8 mouse cellular contexts compared by ENCODE assay signal in the genomic region with DNA sequence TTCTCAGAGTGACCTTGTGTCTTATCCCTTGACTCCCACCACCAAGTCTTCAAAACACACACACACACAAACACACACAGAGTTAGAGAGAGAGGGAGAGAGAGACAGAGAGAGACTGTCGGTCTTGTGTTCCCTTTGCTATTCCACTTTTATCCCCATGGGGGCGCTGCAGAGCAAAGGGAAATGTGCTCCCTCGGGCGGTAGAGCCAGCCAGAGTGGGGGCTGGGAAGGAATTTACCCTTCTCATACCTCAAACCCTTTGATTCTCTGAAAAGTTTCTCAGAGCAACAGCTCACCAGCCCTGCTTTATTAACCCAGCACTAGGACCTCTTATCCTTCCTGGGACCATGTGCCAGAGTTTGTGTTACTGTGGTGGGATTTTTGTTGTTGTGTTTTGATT. TPM values are rescaled to one million over a fixed set of nuclear protein-coding genes. Genes with fewer than 3 reads are reported as not detected.
DNase-seq lines count a peak whose midpoint lies in the region; ATAC-seq and TF ChIP-seq lines count a peak whose summit lies in the region.

No protein-coding gene starts in this region.

- no peak overlapping the region for H3K27ac ChIP-seq in intestine, embryonic 14.5 days (ENCODE audit: low read depth)
- no peak overlapping the region for H3K27ac ChIP-seq in intestine, embryonic 16.5 days (ENCODE audit: low read length)
- no peak overlapping the region for H3K27ac ChIP-seq in forebrain, postnatal 0 days (ENCODE audit: low read depth, low read length)
- H3K27ac ChIP-seq in hindbrain, postnatal 0 days: no peak overlapping the region
- no peak overlapping the region for H3K27ac ChIP-seq in limb, embryonic 10.5 days
- H3K27ac ChIP-seq in neural tube, embryonic 11.5 days (ENCODE audit: low read depth, low read length): no peak overlapping the region
- no peak overlapping the region for H3K27ac ChIP-seq in testis, adult 2 months (ENCODE audit: control insufficient read depth, insufficient read depth, low read depth, low read length)

- no peak overlapping the region for H3K9ac ChIP-seq in intestine, embryonic 14.5 days (ENCODE audit: low read length)
- H3K9ac ChIP-seq in intestine, embryonic 16.5 days (ENCODE audit: low read depth, low read length): no peak overlapping the region
- H3K9ac ChIP-seq in forebrain, postnatal 0 days: no peak overlapping the region
- no peak overlapping the region for H3K9ac ChIP-seq in hindbrain, postnatal 0 days (replicated peaks; ENCODE audit: low read length)
- H3K9ac ChIP-seq in neural tube, embryonic 11.5 days (ENCODE audit: low read length): no peak overlapping the region

- no peak for TF ChIP-seq POLR2A in testis, adult 2 months (IDR thresholded peaks at IDR 0.05; ENCODE audit: control insufficient read depth, low read depth, low read length)

- 2% methylated on average over 4 of the region's 4 CpGs for WGBS in intestine, embryonic 14.5 days
- WGBS in intestine, embryonic 16.5 days: 5% methylated on average over 4 of the region's 4 CpGs
- WGBS in forebrain, postnatal 0 days: 5% methylated on average over 4 of the region's 4 CpGs
- WGBS in hindbrain, postnatal 0 days: 6% methylated on average over 4 of the region's 4 CpGs
- 0% methylated on average over 4 of the region's 4 CpGs for WGBS in limb, embryonic 10.5 days
- 3% methylated on average over 4 of the region's 4 CpGs for WGBS in neural tube, embryonic 11.5 days

- no peaks in the 10 kb centered on the region for H3K9me3 ChIP-seq in intestine, embryonic 14.5 days (ENCODE audit: control insufficient read depth, low read length)
- no peaks in the 10 kb centered on the region for H3K9me3 ChIP-seq in intestine, embryonic 16.5 days (ENCODE audit: control insufficient read depth, low read length)
- H3K9me3 ChIP-seq in forebrain, postnatal 0 days (ENCODE audit: low read length): no peaks in the 10 kb centered on the region
- H3K9me3 ChIP-seq in hindbrain, postnatal 0 days (ENCODE audit: low read length): no peaks in the 10 kb centered on the region
- no peaks in the 10 kb centered on the region for H3K9me3 ChIP-seq in limb, embryonic 10.5 days (replicated peaks)
- no peaks in the 10 kb centered on the region for H3K9me3 ChIP-seq in neural tube, embryonic 11.5 days (ENCODE audit: control insufficient read depth, low read length)

- H3K36me3 ChIP-seq in intestine, embryonic 14.5 days (ENCODE audit: control insufficient read depth, insufficient read depth, low read length): no peaks in the 10 kb centered on the region
- H3K36me3 ChIP-seq in intestine, embryonic 16.5 days (ENCODE audit: control insufficient read depth, insufficient read depth, low read length): no peaks in the 10 kb centered on the region
- H3K36me3 ChIP-seq in forebrain, postnatal 0 days (ENCODE audit: insufficient read depth): no peaks in the 10 kb centered on the region
- no peaks in the 10 kb centered on the region for H3K36me3 ChIP-seq in hindbrain, postnatal 0 days (ENCODE audit: insufficient read depth, low read length)
- no peaks in the 10 kb centered on the region for H3K36me3 ChIP-seq in limb, embryonic 10.5 days
- no peaks in the 10 kb centered on the region for H3K36me3 ChIP-seq in neural tube, embryonic 11.5 days (ENCODE audit: control insufficient read depth, insufficient read depth, low read length)
- no peaks in the 10 kb centered on the region for H3K36me3 ChIP-seq in testis, adult 2 months (ENCODE audit: control insufficient read depth, insufficient read depth, low read length)

- DNase-seq in intestine, embryonic 14.5 days (ENCODE audit: low spot score): peak; percentile 93
- peak; percentile 57 for DNase-seq in c-Kit-positive CD71-positive TER-119-positive erythroid progenitor cells, embryonic 14.5 days (ENCODE audit: low spot score)
- peak; percentile 91 for DNase-seq in forebrain, postnatal 0 days
- DNase-seq in hindbrain, postnatal 0 days (ENCODE audit: low spot score): peak; percentile 91
- DNase-seq in limb, embryonic 10.5 days (ENCODE audit: low spot score): peak; percentile 91
- DNase-seq in neural tube, embryonic 11.5 days (ENCODE audit: low spot score): peak; percentile 77

- ATAC-seq in intestine, embryonic 14.5 days (replicated peaks; ENCODE audit: low FRiP score, low TSS enrichment, low read depth): no peak
- no peak for ATAC-seq in intestine, embryonic 16.5 days
- ATAC-seq in forebrain, postnatal 0 days: no peak
- no peak for ATAC-seq in hindbrain, postnatal 0 days
- no peak for ATAC-seq in neural tube, embryonic 11.5 days (ENCODE audit: insufficient read depth, low FRiP score, low TSS enrichment)

- H3K27me3 ChIP-seq in intestine, embryonic 14.5 days (replicated peaks; ENCODE audit: control insufficient read depth, insufficient read depth, low read length): no peaks in the 10 kb centered on the region
- no peaks in the 10 kb centered on the region for H3K27me3 ChIP-seq in intestine, embryonic 16.5 days (replicated peaks; ENCODE audit: control insufficient read depth, insufficient read depth, low read length)
- H3K27me3 ChIP-seq in forebrain, postnatal 0 days (ENCODE audit: insufficient read depth, low read length): no peaks in the 10 kb centered on the region
- no peaks in the 10 kb centered on the region for H3K27me3 ChIP-seq in hindbrain, postnatal 0 days (ENCODE audit: insufficient read depth, low read length)
- peaks cover 19% of the 10 kb centered on the region for H3K27me3 ChIP-seq in limb, embryonic 10.5 days (ENCODE audit: low read depth, poor library complexity, severe bottlenecking)
- peaks cover 8% of the 10 kb centered on the region for H3K27me3 ChIP-seq in neural tube, embryonic 11.5 days (ENCODE audit: control insufficient read depth, insufficient read depth, low read length)
- H3K27me3 ChIP-seq in testis, adult 2 months (ENCODE audit: control insufficient read depth, insufficient read depth, low read length): peaks cover 8% of the 10 kb centered on the region

- H3K4me1 ChIP-seq in intestine, embryonic 14.5 days (replicated peaks; ENCODE audit: control insufficient read depth, insufficient read depth, low read length): peaks cover 28% of the 10 kb centered on the region
- peaks cover 19% of the 10 kb centered on the region for H3K4me1 ChIP-seq in intestine, embryonic 16.5 days (ENCODE audit: control insufficient read depth, insufficient read depth, low read length)
- 0 out of 2 replicates have a peak, but pooled peaks cover 3% of the 10 kb centered on the region for H3K4me1 ChIP-seq in forebrain, postnatal 0 days (ENCODE audit: insufficient read depth)
- no peaks in the 10 kb centered on the region for H3K4me1 ChIP-seq in hindbrain, postnatal 0 days (ENCODE audit: insufficient read depth, low read length)
- peaks cover 35% of the 10 kb centered on the region for H3K4me1 ChIP-seq in limb, embryonic 10.5 days
- peaks cover 14% of the 10 kb centered on the region for H3K4me1 ChIP-seq in neural tube, embryonic 11.5 days (ENCODE audit: control insufficient read depth, insufficient read depth, low read length)
- H3K4me1 ChIP-seq in testis, adult 2 months (ENCODE audit: control insufficient read depth, insufficient read depth, low read length): peaks cover 6% of the 10 kb centered on the region

- H3K4me3 ChIP-seq in intestine, embryonic 14.5 days (ENCODE audit: low read depth, low read length): no peak overlapping the region
- no peak overlapping the region for H3K4me3 ChIP-seq in intestine, embryonic 16.5 days (ENCODE audit: low read length)
- H3K4me3 ChIP-seq in forebrain, postnatal 0 days (ENCODE audit: low read depth, low read length): no peak overlapping the region
- no peak overlapping the region for H3K4me3 ChIP-seq in hindbrain, postnatal 0 days (ENCODE audit: low read length)
- H3K4me3 ChIP-seq in limb, embryonic 10.5 days: no peak overlapping the region
- H3K4me3 ChIP-seq in neural tube, embryonic 11.5 days (ENCODE audit: low read depth, low read length): no peak overlapping the region
- H3K4me3 ChIP-seq in testis, adult 2 months (ENCODE audit: control insufficient read depth, low read depth, low read length): no peak overlapping the region

- peak; percentile 95 for TF ChIP-seq CTCF in forebrain, postnatal 0 days (IDR thresholded peaks at IDR 0.05; ENCODE audit: low read depth)
- peak; percentile 95 for TF ChIP-seq CTCF in hindbrain, postnatal 0 days (IDR thresholded peaks at IDR 0.05; ENCODE audit: low read depth)
- TF ChIP-seq CTCF in testis, adult 2 months (IDR thresholded peaks at IDR 0.05; ENCODE audit: control insufficient read depth, insufficient read depth, insufficient replicate concordance, low read depth, low read length): peak; percentile 83; the same call in 1 of the 2 replicates

- H3K4me2 ChIP-seq in intestine, embryonic 14.5 days (ENCODE audit: low read length): no peak overlapping the region
- no peak overlapping the region for H3K4me2 ChIP-seq in intestine, embryonic 16.5 days (ENCODE audit: low read depth, low read length)
- peak overlapping the region; percentile 87 for H3K4me2 ChIP-seq in forebrain, postnatal 0 days (ENCODE audit: low read depth)
- no peak overlapping the region for H3K4me2 ChIP-seq in hindbrain, postnatal 0 days (ENCODE audit: low read depth, low read length)
- no peak overlapping the region for H3K4me2 ChIP-seq in neural tube, embryonic 11.5 days (ENCODE audit: low read depth)

RNA-seq across cellular contexts. Expression of gene Bcl6, which starts 2.5 kb away (rescaled TPM):
- 0.49 and 0.95 TPM in 2 replicates for polyA plus RNA-seq in intestine, embryonic 14.5 days (2014; fragmentation: Nextera tagmentation; extraction: Ambion mirVana)
- polyA plus RNA-seq in intestine, embryonic 16.5 days (2015; fragmentation: Nextera tagmentation; extraction: Ambion mirVana): 1.2 TPM in 2 replicates
- 7.5 and 9.2 TPM in 2 replicates for total RNA-seq in forebrain, postnatal 0 days (2014; rRNA removed)
- 0.69 and 0.92 TPM in 2 replicates for polyA plus RNA-seq in forebrain, postnatal 0 days (2015; fragmentation: Nextera tagmentation; extraction: Ambion mirVana)
- total RNA-seq in hindbrain, postnatal 0 days (2014; rRNA removed): 1.8 and 4.6 TPM in 2 replicates
- 0.34 and 0.44 TPM in 2 replicates for polyA plus RNA-seq in hindbrain, postnatal 0 days (2015; fragmentation: Nextera tagmentation; extraction: Ambion mirVana)
- polyA plus RNA-seq in limb, embryonic 10.5 days (2016; fragmentation: Nextera tagmentation; extraction: Ambion mirVana): 0.08 and 0.10 TPM in 2 replicates
- polyA plus RNA-seq in neural tube, embryonic 11.5 days (2014; fragmentation: Nextera tagmentation; extraction: Ambion mirVana): 0.14 and 0.16 TPM in 2 replicates
- polyA plus RNA-seq in testis, adult 2 months (2012; rRNA removed): 2.2 and 2.4 TPM in 2 replicates

RNA-seq across cellular contexts. Expression of gene Gm37419, which starts 2.9 kb away (rescaled TPM):
- polyA plus RNA-seq in intestine, embryonic 14.5 days (2014; fragmentation: Nextera tagmentation; extraction: Ambion mirVana): not detected in 2 replicates
- polyA plus RNA-seq in intestine, embryonic 16.5 days (2015; fragmentation: Nextera tagmentation; extraction: Ambion mirVana): not detected in 2 replicates
- not detected in 2 replicates for total RNA-seq in forebrain, postnatal 0 days (2014; rRNA removed)
- polyA plus RNA-seq in forebrain, postnatal 0 days (2015; fragmentation: Nextera tagmentation; extraction: Ambion mirVana): not detected in 2 replicates
- not detected in 2 replicates for total RNA-seq in hindbrain, postnatal 0 days (2014; rRNA removed)
- polyA plus RNA-seq in hindbrain, postnatal 0 days (2015; fragmentation: Nextera tagmentation; extraction: Ambion mirVana): not detected in 2 replicates
- not detected in 2 replicates for polyA plus RNA-seq in limb, embryonic 10.5 days (2016; fragmentation: Nextera tagmentation; extraction: Ambion mirVana)
- not detected in 2 replicates for polyA plus RNA-seq in neural tube, embryonic 11.5 days (2014; fragmentation: Nextera tagmentation; extraction: Ambion mirVana)
- not detected in 2 replicates for polyA plus RNA-seq in testis, adult 2 months (2012; rRNA removed)

RNA-seq across cellular contexts. Expression of gene Rtp2, which starts 59.0 kb away (rescaled TPM):
- polyA plus RNA-seq in intestine, embryonic 14.5 days (2014; fragmentation: Nextera tagmentation; extraction: Ambion mirVana): not detected in 2 replicates
- not detected in 2 replicates for polyA plus RNA-seq in intestine, embryonic 16.5 days (2015; fragmentation: Nextera tagmentation; extraction: Ambion mirVana)
- 0.38 and 0.62 TPM in 2 replicates for total RNA-seq in forebrain, postnatal 0 days (2014; rRNA removed)
- polyA plus RNA-seq in forebrain, postnatal 0 days (2015; fragmentation: Nextera tagmentation; extraction: Ambion mirVana): 0.24 and 0.36 TPM in 2 replicates
- total RNA-seq in hindbrain, postnatal 0 days (2014; rRNA removed): not detected in 2 replicates
- polyA plus RNA-seq in hindbrain, postnatal 0 days (2015; fragmentation: Nextera tagmentation; extraction: Ambion mirVana): 0.24 and 0.25 TPM in 2 replicates
- not detected in 2 replicates for polyA plus RNA-seq in limb, embryonic 10.5 days (2016; fragmentation: Nextera tagmentation; extraction: Ambion mirVana)
- polyA plus RNA-seq in neural tube, embryonic 11.5 days (2014; fragmentation: Nextera tagmentation; extraction: Ambion mirVana): not detected in 2 replicates
- polyA plus RNA-seq in testis, adult 2 months (2012; rRNA removed): 0.20 and 0.66 TPM in 2 replicates
